ENCODE assay signal across 8 mouse cellular contexts in genomic region chr10:117209469-117209938, GRCm38 (mm10). TPM values are rescaled to one million over a fixed set of nuclear protein-coding genes. Genes with fewer than 3 reads are reported as not detected.
DNase-seq lines count a peak whose midpoint lies in the region; ATAC-seq and TF ChIP-seq lines count a peak whose summit lies in the region.

No protein-coding gene starts in this region.

- no peak for TF ChIP-seq EP300 in stomach, postnatal 0 days (optimal IDR thresholded peaks at IDR 0.05)

- 20% methylated on average over 11 of the region's 11 CpGs for WGBS in midbrain, embryonic 10.5 days
- WGBS in stomach, postnatal 0 days = 14% methylated on average over 11 of the region's 11 CpGs

- H3K4me2 ChIP-seq in stomach, postnatal 0 days (replicated peaks; ENCODE audit: low read depth) = peak overlapping the region; percentile 51

- DNase-seq in gastrocnemius, adult 18-20 months (ENCODE audit: low spot score) = peak; percentile 56
- DNase-seq in gastrocnemius, postnatal 25 days = no peak
- DNase-seq in Patski (ENCODE audit: low read depth, low spot score) = no peak
- DNase-seq in embryo, embryonic 11.5 days (ENCODE audit: low read depth, low spot score) = peak; percentile 63
- peak; percentile 73 to 79 for DNase-seq in heart, postnatal 10 days
- peak; percentile 30 to 49 for DNase-seq in kidney, postnatal 4 days
- DNase-seq in midbrain, embryonic 10.5 days (ENCODE audit: low spot score) = peak; percentile 44
- peak; percentile 47 for DNase-seq in stomach, postnatal 0 days (ENCODE audit: low spot score)

- in situ Hi-C loops in Patski (cut with MboI; ENCODE audit: low pct_unique_long_range_greater_than_20kb) = loop anchor here (25.0 kb wide), 1 partner anchor 272 kb away; no protein-coding TSS in a partner anchor

- CTCF ChIA-PET in Patski (lab: Charles Lee) = interaction anchor here (0.8 to 2.7 kb wide), 3 partner anchors 141 to 161 kb away, joined by 3 to 5 read pairs (median 4); no protein-coding TSS in a partner anchor

- POLR2A ChIA-PET in Patski (lab: Charles Lee) = no interaction called here

- intact Hi-C loops in heart, postnatal 10 days (cut with DNase I) = loop anchor here (5.0 kb wide), 2 partner anchors 57 to 147 kb away; partner anchors contain the start of gene Cct2

- peak; percentile 74 for TF ChIP-seq CTCF in Patski (IDR thresholded peaks at IDR 0.05)
- TF ChIP-seq CTCF in stomach, postnatal 0 days (IDR thresholded peaks at IDR 0.05; ENCODE audit: low read depth) = peak; percentile 91

- H3K9ac ChIP-seq in stomach, postnatal 0 days (ENCODE audit: low read length) = 0 out of 2 replicates have a peak overlapping the region, but pooled peaks have one; percentile 4

- H3K4me1 ChIP-seq in midbrain, embryonic 10.5 days = no peaks in the 10 kb centered on the region
- H3K4me1 ChIP-seq in stomach, postnatal 0 days (replicated peaks; ENCODE audit: control insufficient read depth, insufficient read depth) = no peaks in the 10 kb centered on the region

- peak overlapping the region; percentile 44 for H3K4me3 ChIP-seq in midbrain, embryonic 10.5 days
- peak overlapping the region; percentile 25 for H3K4me3 ChIP-seq in stomach, postnatal 0 days (ENCODE audit: low read depth, low read length)

- no peaks in the 10 kb centered on the region for H3K27me3 ChIP-seq in Patski
- no peaks in the 10 kb centered on the region for H3K27me3 ChIP-seq in midbrain, embryonic 10.5 days (ENCODE audit: low read depth, poor library complexity, severe bottlenecking)
- no peaks in the 10 kb centered on the region for H3K27me3 ChIP-seq in stomach, postnatal 0 days (ENCODE audit: control insufficient read depth, insufficient read depth, low read length)

- peaks cover 29% of the 10 kb centered on the region for H3K36me3 ChIP-seq in midbrain, embryonic 10.5 days
- no peaks in the 10 kb centered on the region for H3K36me3 ChIP-seq in stomach, postnatal 0 days (ENCODE audit: control insufficient read depth, insufficient read depth, low read length)

- peak; percentile 35 for ATAC-seq in Patski
- peak; percentile 75 for ATAC-seq in stomach, postnatal 0 days (ENCODE audit: low FRiP score, low TSS enrichment)

- H3K9me3 ChIP-seq in midbrain, embryonic 10.5 days (replicated peaks) = no peaks in the 10 kb centered on the region
- H3K9me3 ChIP-seq in stomach, postnatal 0 days (ENCODE audit: control insufficient read depth, low read length) = no peaks in the 10 kb centered on the region

- H3K27ac ChIP-seq in midbrain, embryonic 10.5 days (replicated peaks) = peak overlapping the region; percentile 70
- no peak overlapping the region for H3K27ac ChIP-seq in stomach, postnatal 0 days (replicated peaks)

RNA-seq across cellular contexts. Expression of gene Yeats4, which starts 14.8 kb away (rescaled TPM):
- total RNA-seq in gastrocnemius, adult 18-20 months (2021) = 10 to 100 TPM; 14.4 to 15.1 TPM
- 10 to 100 TPM; 15.5 to 17.8 TPM for total RNA-seq in gastrocnemius, postnatal 25 days (2021)
- polyA plus RNA-seq in Patski (2021) = 44.0 TPM
- total RNA-seq in heart, postnatal 10 days (2021) = 10 to 100 TPM; 33.0 to 33.7 TPM
- polyA plus RNA-seq in midbrain, embryonic 10.5 days (2016; fragmentation: Nextera tagmentation; extraction: Ambion mirVana) = 124 and 130 TPM in 2 replicates
- polyA plus RNA-seq in stomach, postnatal 0 days (2015; fragmentation: Nextera tagmentation; extraction: Ambion mirVana) = 36.9 and 38.2 TPM in 2 replicates

RNA-seq across cellular contexts. Expression of gene 9530003J23Rik, which starts 29.0 kb away (rescaled TPM):
- total RNA-seq in gastrocnemius, adult 18-20 months (2021) = not detected
- total RNA-seq in gastrocnemius, postnatal 25 days (2021) = not detected
- polyA plus RNA-seq in Patski (2021) = 0.12 TPM
- total RNA-seq in heart, postnatal 10 days (2021) = not detected
- polyA plus RNA-seq in midbrain, embryonic 10.5 days (2016; fragmentation: Nextera tagmentation; extraction: Ambion mirVana) = not detected in 2 replicates
- polyA plus RNA-seq in stomach, postnatal 0 days (2015; fragmentation: Nextera tagmentation; extraction: Ambion mirVana) = not detected in 2 replicates

Comparison
In these comparisons a context has a peak if more than half of its experiments do, and no peak if none do; other contexts are left out.
1. DNase-seq: peak in gastrocnemius, adult 18-20 months (single experiment), embryo, embryonic 11.5 days (single experiment), heart, postnatal 10 days (2 of 2), kidney, postnatal 4 days (2 of 2), midbrain, embryonic 10.5 days (single experiment) and stomach, postnatal 0 days (single experiment); none in gastrocnemius, postnatal 25 days (single experiment) and Patski (single experiment).